Mouse (Mus musculus) fibroblast of lung, adult 2 months (primary cell): ENCODE results near the gene Chst8.

Experiments
- DNase-seq: peaks from one replicate; pipeline ENCODE4 v3.0.0-alpha.2; 2011; ENCODE audit warnings: low read depth

Chst8 gene

GRCm38 (mm10) chr7:34812531-34813111, at the start of gene Chst8:
Chst8 (minus strand) TSS chr7:34812711.
- DNase-seq, result no peak

DNA sequence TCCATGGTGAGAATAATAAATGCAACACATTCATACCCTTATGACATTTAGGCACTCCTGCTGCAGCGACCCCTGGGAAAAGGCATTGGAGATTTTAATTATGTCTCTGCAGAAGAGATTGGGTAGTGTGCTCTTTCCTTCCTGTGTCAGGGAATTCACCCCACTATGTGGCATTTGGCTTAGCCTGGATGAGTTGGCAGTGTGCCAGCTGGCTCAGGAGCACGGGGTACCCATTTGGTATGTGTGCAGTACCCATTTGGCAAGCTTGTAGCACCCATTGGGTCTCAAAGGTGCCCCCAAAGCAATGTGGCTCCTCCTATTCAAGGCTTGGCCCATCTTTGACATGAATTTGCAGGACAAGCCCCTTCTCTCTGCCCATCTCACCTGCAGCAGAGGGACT, 45.8 kb upstream of the Chst8 start:
- no peak for DNase-seq

GRCm38 (mm10) chr7:34854781-34855352, 42.4 kb upstream of the Chst8 start:
- no peak for DNase-seq

GRCm38 (mm10) chr7:34853393-34853792, 40.9 kb upstream of the Chst8 start:
- no peak for DNase-seq

- DNase-seq, result no peak
These were observed 37.1 kb upstream of the Chst8 start for GRCm38 (mm10) chr7:34849660-34850059.

DNA sequence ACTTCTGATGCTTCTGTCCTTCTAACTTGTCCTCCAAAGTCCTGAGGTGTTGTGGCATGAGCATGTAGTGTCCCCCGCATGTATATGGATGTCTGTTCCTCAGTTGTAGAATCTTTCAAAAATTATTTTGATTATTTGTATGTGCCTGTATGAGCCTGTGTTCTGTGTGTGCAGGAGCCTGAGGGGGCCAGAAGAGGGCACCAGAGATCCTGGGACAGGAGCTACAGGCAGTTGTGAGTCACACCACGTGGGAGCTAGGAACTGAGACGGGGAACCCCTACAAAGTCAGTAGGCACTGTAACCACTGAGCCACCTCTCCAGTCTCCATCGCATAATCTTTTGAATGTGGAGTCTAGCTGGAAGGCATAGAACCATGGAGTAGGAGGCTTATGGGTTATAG, 36.3 kb upstream of the Chst8 start:
- DNase-seq, result no peak

DNA sequence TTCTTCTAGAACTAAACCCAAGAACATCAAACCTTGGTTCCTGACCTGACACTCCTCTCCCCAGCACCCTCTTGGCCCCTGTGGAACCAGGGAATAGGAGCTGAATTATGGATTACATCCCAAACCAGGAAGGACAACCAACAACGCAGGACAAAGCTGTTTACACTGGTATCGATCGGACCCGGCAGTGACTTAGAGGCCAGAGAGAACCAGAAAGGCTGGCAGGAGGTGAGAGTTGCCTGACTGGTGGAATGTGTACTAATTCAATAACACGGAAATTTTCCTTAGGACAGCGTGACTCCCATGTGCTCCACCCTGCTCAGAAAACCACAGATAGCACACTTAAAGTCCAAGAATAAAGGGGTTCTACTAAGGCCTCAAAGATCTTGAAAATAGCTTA, 35.4 kb upstream of the Chst8 start:
- DNase-seq, result no peak

DNA sequence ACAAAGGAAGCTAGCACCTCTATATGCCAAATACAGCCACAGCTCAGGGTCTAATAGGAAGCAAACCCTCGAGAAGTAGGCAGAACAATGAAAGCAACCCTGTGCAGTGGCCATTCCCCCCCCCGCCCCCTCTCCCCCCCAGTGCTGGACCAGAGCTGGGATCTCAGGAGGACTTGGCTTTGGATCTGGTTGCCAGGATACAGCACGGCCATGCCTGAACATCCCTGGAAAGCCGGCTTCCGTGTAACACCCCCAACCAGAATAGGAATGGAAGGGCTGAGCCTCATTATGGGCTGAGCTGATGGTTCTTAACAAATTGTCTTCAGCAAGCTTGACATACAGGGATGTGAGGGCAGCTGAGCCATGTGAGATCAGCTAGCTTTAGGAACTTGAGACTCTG, 34.9 kb upstream of the Chst8 start:
- no peak for DNase-seq

DNA sequence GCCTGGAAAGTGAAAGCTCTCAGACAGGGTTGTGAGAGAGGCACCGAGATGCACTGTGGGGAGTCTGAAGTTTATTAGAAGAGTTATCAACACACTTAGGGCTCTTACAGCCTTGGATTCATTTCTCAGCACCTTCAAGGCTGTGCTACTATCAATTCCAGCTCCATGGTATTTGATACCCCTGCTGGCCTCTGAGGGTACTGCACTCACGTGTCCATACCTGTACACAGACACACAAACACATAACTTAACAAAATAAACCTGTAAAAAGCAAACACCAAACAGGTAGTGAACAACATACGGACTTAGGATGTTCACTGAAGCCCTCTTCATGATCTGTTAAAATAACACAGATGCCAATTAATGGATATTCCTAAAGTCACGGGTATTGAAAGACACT, 26.2 kb upstream of the Chst8 start:
- DNase-seq, result no peak

DNA sequence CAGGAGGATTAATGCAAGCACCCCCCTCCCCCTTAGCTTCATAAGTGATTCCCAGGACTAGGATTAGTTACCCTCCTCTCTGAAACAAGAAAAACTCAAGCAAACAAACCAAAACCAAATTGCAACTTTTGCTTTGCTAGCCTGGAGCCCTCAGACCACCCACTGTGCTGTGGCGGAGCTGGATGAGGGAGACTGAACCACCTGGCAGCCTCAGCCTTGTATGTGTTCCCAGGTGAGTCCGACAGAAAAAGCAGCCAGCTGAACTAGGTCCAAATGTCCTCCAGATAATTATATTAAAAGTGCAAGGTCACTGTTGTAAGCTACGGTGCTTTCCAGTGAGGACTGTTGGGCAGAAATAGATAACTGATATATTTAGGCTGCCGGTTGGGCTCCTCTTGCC, 25.7 kb upstream of the Chst8 start:
- no peak for DNase-seq

DNA sequence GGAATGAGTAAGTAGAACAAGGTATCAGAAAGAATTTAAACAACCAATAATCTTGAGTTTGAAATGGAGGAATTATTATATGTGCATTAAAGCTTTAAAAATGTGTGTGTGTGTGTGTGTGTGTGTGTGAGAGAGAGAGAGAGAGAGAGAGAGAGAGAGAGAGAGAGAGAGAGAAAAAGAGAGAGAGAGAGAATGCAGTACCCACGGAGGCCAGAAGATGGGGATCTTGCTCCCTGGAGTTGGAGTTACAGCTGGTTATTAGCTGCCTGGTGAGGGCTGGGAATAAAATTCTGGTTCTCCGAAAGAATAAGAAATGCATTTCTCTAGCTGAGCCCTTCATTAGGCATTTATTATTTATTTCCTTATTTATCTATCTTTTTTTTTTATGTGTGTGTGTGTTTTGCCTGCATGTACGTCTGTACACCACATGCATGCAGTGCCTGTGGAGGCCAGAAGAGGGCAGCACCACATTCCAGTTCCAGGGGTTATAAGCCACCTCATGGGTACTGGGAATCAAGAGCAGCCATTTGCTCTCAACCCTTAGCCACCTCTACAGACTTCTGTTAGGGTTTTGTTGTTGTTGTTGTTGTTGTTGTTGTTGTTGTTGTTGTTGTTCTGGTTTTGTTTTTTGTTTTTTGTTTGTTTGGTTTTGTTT, 13.9 kb upstream of the Chst8 start:
- DNase-seq, result no peak

- DNase-seq, result no peak
These were observed 9.1 kb upstream of the Chst8 start for GRCm38 (mm10) chr7:34821587-34821986.

- DNase-seq, result no peak
These were observed 8.0 kb upstream of the Chst8 start for GRCm38 (mm10) chr7:34820554-34820953.

GRCm38 (mm10) chr7:34819796-34820195, 7.3 kb upstream of the Chst8 start:
- DNase-seq, result no peak

- DNase-seq, result no peak
These were observed 6.1 kb upstream of the Chst8 start for GRCm38 (mm10) chr7:34818660-34819059.

DNA sequence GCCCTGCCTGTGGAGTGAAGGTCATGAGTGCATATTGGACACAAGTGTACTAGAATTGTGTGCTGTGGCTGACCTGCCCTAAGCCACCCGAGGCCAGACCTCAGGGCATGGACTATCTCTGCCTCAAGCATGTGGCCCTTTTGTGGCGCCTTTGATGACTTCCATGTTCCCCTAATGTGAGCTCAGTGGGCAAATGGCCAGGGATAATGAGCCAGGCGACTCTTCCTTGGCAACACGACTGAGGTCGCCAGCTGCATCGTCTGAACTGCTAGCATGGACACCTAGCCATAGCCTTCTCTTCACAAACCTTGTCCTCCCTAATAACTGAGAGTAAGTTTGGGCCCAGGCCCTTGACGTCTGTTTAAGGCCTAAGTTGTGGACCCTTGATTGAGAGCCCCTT, 4.5 kb upstream of the Chst8 start:
- no peak for DNase-seq

- DNase-seq, result no peak
These were observed 2.3 kb upstream of the Chst8 start for GRCm38 (mm10) chr7:34814801-34815200.

- DNase-seq, result no peak
These were observed 682 bp downstream of the Chst8 start for GRCm38 (mm10) chr7:34811531-34812526.

- DNase-seq, result no peak
These were observed 1.5 kb downstream of the Chst8 start for GRCm38 (mm10) chr7:34811060-34811459.

DNA sequence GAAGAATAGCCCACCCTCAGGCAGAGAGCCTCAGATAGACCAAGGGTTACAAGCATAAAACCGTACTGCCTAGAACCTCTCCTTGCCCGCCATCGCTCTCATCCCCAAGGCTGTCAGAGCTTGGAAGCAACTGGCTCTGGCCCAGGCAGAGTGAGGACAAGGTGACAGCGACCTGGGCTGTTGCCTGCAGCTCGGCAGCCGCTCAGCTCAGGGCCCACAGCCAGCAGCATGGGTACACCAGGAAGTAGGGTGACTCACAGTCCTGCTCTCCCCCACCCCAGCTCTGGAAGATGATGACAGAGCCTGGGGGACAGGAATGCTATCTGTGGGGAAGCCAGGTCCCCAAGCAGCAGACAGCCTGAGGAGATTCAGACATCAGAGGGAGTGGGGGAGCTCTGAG, 6.2 kb downstream of the Chst8 start:
- no peak for DNase-seq

GRCm38 (mm10) chr7:34805691-34806205, 6.8 kb downstream of the Chst8 start:
- no peak for DNase-seq

- DNase-seq, result no peak
These were observed 7.5 kb downstream of the Chst8 start for GRCm38 (mm10) chr7:34805042-34805441.
